Mouse (Mus musculus) gastrocnemius, postnatal 25 days (tissue): ENCODE data around the gene Ddx54. TPM values are rescaled to one million over a fixed set of nuclear protein-coding genes. Genes with fewer than 3 reads are reported as not detected.

ENCODE experiments used
- total RNA-seq, 2 experiments: library from RNA; stranded (reverse); gene quantifications; 1 replicate in 1 of 2; 2 replicates in 1 of 2; pipeline ENCODE4 v1.2.3; 2021

Gene Ddx54
- total RNA-seq, 2 experiments from 2014 or later: 15.7 to 17.1 TPM

Other genes starting within 250 kb of the Ddx54 start
- gene Lhx5, start 181.0 kb upstream of the Ddx54 start, total RNA-seq: not detected
- under 1 TPM; 0.31 to 0.64 TPM for gene Sdsl, start 139.9 kb upstream of the Ddx54 start, total RNA-seq
- not detected for gene Sds, start 136.2 kb upstream of the Ddx54 start, total RNA-seq
- 10 to 100 TPM; 29.1 to 32.6 TPM for gene Plbd2, start 109.1 kb upstream of the Ddx54 start, total RNA-seq
- gene Slc8b1, start 101.6 kb upstream of the Ddx54 start, total RNA-seq: 10 to 100 TPM in 1 of 2 experiments, 1 to 10 TPM in 1; 9.4 to 11.7 TPM
- gene Tpcn1, start 24.1 kb upstream of the Ddx54 start, total RNA-seq: 10 to 100 TPM; 44.3 to 48.3 TPM
- under 1 TPM in 1 of 2 experiments, not detected in 1; 0.18 TPM for gene Iqcd, start 23.7 kb upstream of the Ddx54 start, total RNA-seq
- 1 to 10 TPM; 4.8 to 6.3 TPM for gene Rita1, start 150 bp upstream of the Ddx54 start, total RNA-seq
- gene Cfap73, start 21.5 kb downstream of the Ddx54 start, total RNA-seq: not detected
- gene Rasal1, start 36.1 kb downstream of the Ddx54 start, total RNA-seq: not detected
- under 1 TPM; 0.61 to 0.91 TPM for gene Dtx1, start 99.2 kb downstream of the Ddx54 start, total RNA-seq
- gene Oas2, start 137.1 kb downstream of the Ddx54 start, total RNA-seq: under 1 TPM; 0.21 to 0.28 TPM
- not detected for gene Oas3, start 164.9 kb downstream of the Ddx54 start, total RNA-seq
- gene Oas1e, start 182.8 kb downstream of the Ddx54 start, total RNA-seq: not detected
- not detected for gene Oas1c, start 199.8 kb downstream of the Ddx54 start, total RNA-seq
- gene Oas1f, start 234.6 kb downstream of the Ddx54 start, total RNA-seq: not detected
- not detected for gene Oas1h, start 248.7 kb downstream of the Ddx54 start, total RNA-seq